Mouse (Mus musculus) lung, postnatal 4 days (tissue): ENCODE results near the gene Rpl9.
A peak's percentile ranks its signal among the peaks of the same experiment; 100 is the strongest.

Source experiments
- DNase-seq, 2 experiments: peaks; one replicate each; pipeline ENCODE4 v3.0.0; 2021

The Rpl9 gene

GRCm38 (mm10) chr5:65390648-65391644 is at the start of gene Rpl9, which contains the start of gene Lias:
Gene Rpl9 (minus strand): TSS chr5:65391444.
Gene Lias (plus strand): TSS chr5:65391497.
- DNase-seq = peak; percentile 99

- no peak for DNase-seq
These were observed 46.8 kb upstream of the Rpl9 start for GRCm38 (mm10) chr5:65438041-65438440.

GRCm38 (mm10) chr5:65435806-65436561 is 44.7 kb upstream of the Rpl9 start, which contains the start of gene Ugdh:
Gene Ugdh (minus strand): TSS chr5:65435949.
- DNase-seq = peak; percentile 98 to 100

- no peak for DNase-seq
These were observed 44.1 kb upstream of the Rpl9 start for GRCm38 (mm10) chr5:65435363-65435805.

GRCm38 (mm10) chr5:65434471-65435362 is 43.5 kb upstream of the Rpl9 start:
- peak in 1 of 2 experiments; percentile 21 for DNase-seq

- DNase-seq = no peak
These were observed 38.2 kb upstream of the Rpl9 start for GRCm38 (mm10) chr5:65429441-65429840.

- DNase-seq = peak in 1 of 2 experiments; percentile 9
These were observed 37.1 kb upstream of the Rpl9 start for GRCm38 (mm10) chr5:65428321-65428720.

GRCm38 (mm10) chr5:65425251-65425650 is 34.0 kb upstream of the Rpl9 start:
- no peak for DNase-seq

GRCm38 (mm10) chr5:65424215-65424614 is 33.0 kb upstream of the Rpl9 start:
- DNase-seq = no peak

GRCm38 (mm10) chr5:65422803-65423202 is 31.6 kb upstream of the Rpl9 start:
- DNase-seq = no peak

GRCm38 (mm10) chr5:65420822-65421221 is 29.6 kb upstream of the Rpl9 start:
- DNase-seq = peak in 1 of 2 experiments; percentile 7

- no peak for DNase-seq
These were observed 27.9 kb upstream of the Rpl9 start for GRCm38 (mm10) chr5:65419136-65419535.

- peak in 1 of 2 experiments; percentile 37 for DNase-seq
These were observed 24.6 kb upstream of the Rpl9 start for GRCm38 (mm10) chr5:65415653-65416458.

GRCm38 (mm10) chr5:65407989-65408388 is 16.7 kb upstream of the Rpl9 start:
- DNase-seq = no peak

- DNase-seq = peak; percentile 77 to 89
These were observed 10.2 kb upstream of the Rpl9 start for GRCm38 (mm10) chr5:65401251-65401994.

GRCm38 (mm10) chr5:65394425-65394824 is 3.2 kb upstream of the Rpl9 start:
- no peak for DNase-seq

- DNase-seq = peak in 1 of 2 experiments; percentile 6
These were observed 509 bp upstream of the Rpl9 start for GRCm38 (mm10) chr5:65391753-65392152.

GRCm38 (mm10) chr5:65387008-65387867 is 4.0 kb downstream of the Rpl9 start:
- DNase-seq = no peak

GRCm38 (mm10) chr5:65385704-65386103 is 5.5 kb downstream of the Rpl9 start:
- DNase-seq = no peak

GRCm38 (mm10) chr5:65374746-65375145 is 16.5 kb downstream of the Rpl9 start:
- DNase-seq = no peak
